Mouse (Mus musculus) intestine, embryonic 14.5 days (tissue): ENCODE data around the gene Xrra1. TPM values are rescaled to one million over a fixed set of nuclear protein-coding genes. Genes with fewer than 3 reads are reported as not detected.

Source experiments
- polyA plus RNA-seq: library from polyadenylated mRNA; unstranded; fragments of >200 nt; fragmentation: Nextera tagmentation; extraction: Ambion mirVana; gene quantifications from 2 replicates; pipeline ENCODE4 v1.2.1, GENCODE M21; 2014

The Xrra1 gene
- polyA plus RNA-seq, 1 experiment from 2014 or later, result 0.27 TPM

Other genes with a start within 250 kb of the Xrra1 start
- gene Tpbgl, start 232.0 kb upstream of the Xrra1 start, polyA plus RNA-seq, result 1.3 and 1.7 TPM in 2 replicates
- gene Slco2b1, start 147.8 kb upstream of the Xrra1 start, polyA plus RNA-seq, result 2.2 and 2.3 TPM in 2 replicates
- gene Olfr520, start 128.8 kb upstream of the Xrra1 start, polyA plus RNA-seq, result not detected in 2 replicates
- not detected in 2 replicates for gene Olfr521, start 95.6 kb upstream of the Xrra1 start, polyA plus RNA-seq
- gene Neu3, start 30.7 kb upstream of the Xrra1 start, polyA plus RNA-seq, result 3.5 and 3.6 TPM in 2 replicates
- gene Spcs2, start 4.3 kb downstream of the Xrra1 start, polyA plus RNA-seq, result 287 and 307 TPM in 2 replicates
- gene Rnf169, start 121.3 kb downstream of the Xrra1 start, polyA plus RNA-seq, result 5.8 and 6.7 TPM in 2 replicates
- gene Chrdl2, start 147.1 kb downstream of the Xrra1 start, polyA plus RNA-seq, result 1.1 and 1.4 TPM in 2 replicates